Mouse (Mus musculus): ENCODE measurements around the gene Zscan22.

GRCm38 (mm10) chr7:12927191-12927680 is 29.6 kb downstream of the Zscan22 start, which contains the start of gene Rnf225:
- TF ChIP-seq CTCF (IDR thresholded peaks at IDR 0.05; ENCODE audit: control insufficient read depth, insufficient read depth, insufficient replicate concordance, low read depth, low read length) (no peak), POLR2A (IDR thresholded peaks at IDR 0.05; ENCODE audit: control insufficient read depth, low read depth, low read length) (no peak)
